Mouse (Mus musculus) olfactory bulb, adult 2 months (tissue): ENCODE data around the gene Sbf1. TPM values are rescaled to one million over a fixed set of nuclear protein-coding genes. Genes with fewer than 3 reads are reported as not detected.

Experiments
- H3K27ac ChIP-seq: fragments of 200-500 bp; 2 replicates; pipeline ENCODE4 v1.5.1; 2012; ENCODE audit warnings: low read depth, low read length; ENCODE audit not compliant: insufficient read depth
- H3K4me1 ChIP-seq: fragments of 200-500 bp; 2 replicates; pipeline ENCODE4 v1.6.1; 2012; ENCODE audit warnings: low read length; ENCODE audit not compliant: control insufficient read depth, insufficient read depth
- H3K4me3 ChIP-seq: fragments of 200-500 bp; 2 replicates; pipeline ENCODE4 v1.5.1; 2012; ENCODE audit warnings: mild to moderate bottlenecking, low read depth, low read length, moderate library complexity; ENCODE audit not compliant: insufficient read depth
- CTCF ChIP-seq: fragments of 200-500 bp; IDR thresholded peaks from 2 replicates; pipeline ENCODE4 v1.5.1; 2012; ENCODE audit warnings: low read depth, mild to moderate bottlenecking, low read length, moderate library complexity; ENCODE audit not compliant: insufficient read depth
- POLR2A ChIP-seq: fragments of 200-500 bp; IDR thresholded peaks from 2 replicates; pipeline ENCODE4 v1.6.1; 2012; ENCODE audit warnings: mild to moderate bottlenecking, low read depth, low read length, moderate library complexity; ENCODE audit not compliant: insufficient read depth
- WGBS: fragments of 180-500 bp; shearing (Covaris S2); methylation state at CpG from one replicate; pipeline ENCODE4 v1.1.7; 2018; 5-methylcytosine and 5-hydroxymethylcytosine counted together
- polyA plus RNA-seq: library from polyadenylated mRNA; stranded (reverse); fragments of >200 nt; gene quantifications from 2 replicates; pipeline ENCODE4 v1.2.4, GENCODE M21; 2012; ENCODE audit warnings: low replicate concordance; ENCODE audit not compliant: missing spikeins, insufficient read depth, insufficient read length

Sbf1 gene
- polyA plus RNA-seq, 1 experiment = not detected

DNA sequence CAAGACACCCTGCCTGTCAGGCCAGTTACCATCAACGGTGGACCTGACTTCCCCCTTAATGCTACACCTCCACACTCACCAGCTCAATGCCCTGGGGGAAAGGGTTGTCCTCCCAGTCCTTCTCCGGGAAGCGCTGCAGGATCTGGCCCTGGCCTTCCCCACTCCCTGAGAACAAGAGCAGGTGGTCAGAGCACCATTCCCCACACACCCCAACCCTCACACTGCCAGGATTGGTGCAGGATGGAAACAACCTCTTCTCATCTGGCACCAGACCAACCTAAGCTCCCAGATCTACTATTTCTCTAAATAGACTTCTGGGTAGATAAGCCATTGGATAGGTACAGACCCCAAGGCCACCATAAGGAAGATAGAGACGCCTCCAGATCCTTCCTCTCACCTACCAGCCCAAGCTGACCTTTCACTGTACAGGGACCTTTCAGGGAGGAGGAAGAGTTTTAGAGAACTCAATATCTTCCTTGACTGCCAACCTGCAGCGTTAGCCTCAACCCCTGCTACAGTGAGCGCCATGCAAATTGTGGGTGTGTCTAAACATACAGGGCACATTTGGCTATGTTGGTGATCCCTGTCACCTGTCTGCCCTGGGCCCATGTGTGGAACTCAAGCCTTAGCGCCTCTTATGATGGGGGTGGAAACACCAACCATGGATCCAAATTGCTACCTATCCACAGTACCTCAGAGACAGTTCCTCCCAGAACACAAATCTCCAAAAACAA lies 6.5 kb downstream of the Sbf1 start:
- H3K4me3 ChIP-seq = no peak overlapping the region
- no peak overlapping the region for H3K27ac ChIP-seq
- WGBS = 77% methylated on average over 7 of the region's 7 CpGs
- H3K4me1 ChIP-seq = peaks cover 48% of the 10 kb centered on the region
- no peak for TF ChIP-seq CTCF
- TF ChIP-seq POLR2A = no peak

DNA sequence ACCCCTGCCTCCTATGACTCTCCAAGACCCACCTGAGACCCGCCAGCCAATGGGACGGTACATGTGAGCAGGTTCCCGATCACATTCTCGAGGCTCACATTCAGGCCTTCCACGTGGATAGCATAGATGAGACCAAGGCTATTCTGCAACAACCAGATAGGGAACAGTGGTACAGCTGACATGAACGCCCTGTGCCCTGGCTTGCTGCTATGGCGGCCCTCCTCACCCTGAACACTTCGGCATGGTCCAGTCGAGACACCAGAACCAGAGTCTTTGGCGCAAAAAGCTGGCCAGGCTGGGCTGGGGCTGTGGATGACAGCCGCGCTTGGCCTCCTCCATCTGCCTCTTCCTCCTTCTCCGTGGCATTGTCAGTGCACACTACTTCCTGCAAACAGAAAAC lies 7.7 kb downstream of the Sbf1 start:
- H3K4me1 ChIP-seq = peaks cover 39% of the 10 kb centered on the region
- WGBS = 89% methylated on average over 13 of the region's 13 CpGs
- TF ChIP-seq CTCF (no peak), POLR2A (no peak)
- no peak overlapping the region for H3K27ac ChIP-seq
- H3K4me3 ChIP-seq = no peak overlapping the region

GRCm38 (mm10) chr15:89305966-89306365 lies 9.1 kb downstream of the Sbf1 start:
- peaks cover 31% of the 10 kb centered on the region for H3K4me1 ChIP-seq
- no peak overlapping the region for H3K4me3 ChIP-seq
- WGBS = 72% methylated on average over 1 of the region's 1 CpGs
- no peak for TF ChIP-seq CTCF
- TF ChIP-seq POLR2A = no peak
- no peak overlapping the region for H3K27ac ChIP-seq

DNA sequence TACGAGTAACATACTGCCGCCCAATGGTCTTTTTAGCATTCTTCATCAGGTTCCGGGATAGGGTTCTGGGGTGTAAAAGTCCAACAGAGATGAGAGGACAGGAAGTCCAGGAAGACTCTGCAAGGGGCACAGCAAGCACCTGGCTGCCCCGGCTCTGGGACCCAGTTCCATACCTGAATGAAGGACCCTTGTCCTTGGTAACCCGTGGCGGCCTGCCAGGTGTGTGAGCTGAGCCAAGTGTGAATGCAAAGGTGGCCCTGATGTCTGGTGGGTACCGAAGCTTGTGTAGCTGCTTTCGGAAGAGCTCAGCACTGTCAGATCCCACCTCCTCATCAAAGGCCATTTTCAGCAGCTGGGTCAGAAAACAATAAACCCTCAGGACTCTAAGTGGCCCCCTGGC lies 14.5 kb downstream of the Sbf1 start:
- Histone ChIP-seq H3K27ac (no peak overlapping the region), H3K4me3 (no peak overlapping the region), H3K4me1 (peaks cover 4% of the 10 kb centered on the region; the same call in 1 of the 2 replicates)
- WGBS = 93% methylated on average over 8 of the region's 8 CpGs
- TF ChIP-seq POLR2A (no peak), CTCF (no peak)

DNA sequence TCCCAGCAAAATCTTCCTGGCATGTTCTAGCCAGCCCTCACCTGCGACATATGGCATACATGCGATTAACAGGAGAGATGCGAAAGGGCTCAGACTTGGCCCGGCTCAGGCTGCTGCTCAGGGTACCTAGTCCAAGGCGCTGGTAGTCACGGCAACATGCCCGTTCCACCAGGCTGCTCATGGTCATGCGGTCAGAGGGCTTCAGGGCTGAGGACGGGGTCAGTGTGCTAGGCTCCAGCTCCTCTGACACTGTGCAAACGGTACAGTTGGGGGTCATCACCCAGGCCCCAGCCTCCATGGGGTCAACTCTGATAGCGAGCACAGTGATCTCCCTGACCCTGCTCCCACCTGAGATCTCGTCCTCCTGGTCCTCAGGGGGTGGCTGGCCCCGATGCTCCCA lies 14.9 kb downstream of the Sbf1 start:
- no peak overlapping the region for H3K4me3 ChIP-seq
- H3K27ac ChIP-seq = no peak overlapping the region
- no peak for TF ChIP-seq CTCF
- no peak for TF ChIP-seq POLR2A
- 88% methylated on average over 13 of the region's 13 CpGs for WGBS
- H3K4me1 ChIP-seq = peaks cover 4% of the 10 kb centered on the region; the same call in 1 of the 2 replicates

DNA sequence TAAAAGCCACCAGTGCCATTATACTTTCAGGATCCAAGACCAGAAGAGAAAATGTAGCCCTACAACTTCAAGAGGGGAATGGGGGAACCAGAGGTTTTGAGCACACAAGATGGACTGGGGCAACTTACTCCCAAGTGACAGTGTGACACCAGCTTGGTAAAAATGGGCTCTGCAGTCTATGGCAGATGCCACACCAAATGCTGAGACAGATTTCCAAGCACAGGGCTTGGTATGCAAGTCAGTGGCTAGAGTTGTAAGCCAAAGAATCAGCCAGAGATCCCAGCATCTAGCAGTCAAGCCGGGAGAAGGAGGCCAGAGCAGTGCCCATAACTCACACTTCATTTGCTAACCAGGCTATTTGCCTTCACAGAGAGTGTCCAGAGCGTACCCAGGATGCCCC lies 17.4 kb downstream of the Sbf1 start:
- Histone ChIP-seq H3K27ac (no peak overlapping the region), H3K4me3 (no peak overlapping the region), H3K4me1 (peaks cover 4% of the 10 kb centered on the region; the same call in 1 of the 2 replicates)
- 93% methylated on average over 2 of the region's 2 CpGs for WGBS
- TF ChIP-seq CTCF (no peak), POLR2A (no peak)

DNA sequence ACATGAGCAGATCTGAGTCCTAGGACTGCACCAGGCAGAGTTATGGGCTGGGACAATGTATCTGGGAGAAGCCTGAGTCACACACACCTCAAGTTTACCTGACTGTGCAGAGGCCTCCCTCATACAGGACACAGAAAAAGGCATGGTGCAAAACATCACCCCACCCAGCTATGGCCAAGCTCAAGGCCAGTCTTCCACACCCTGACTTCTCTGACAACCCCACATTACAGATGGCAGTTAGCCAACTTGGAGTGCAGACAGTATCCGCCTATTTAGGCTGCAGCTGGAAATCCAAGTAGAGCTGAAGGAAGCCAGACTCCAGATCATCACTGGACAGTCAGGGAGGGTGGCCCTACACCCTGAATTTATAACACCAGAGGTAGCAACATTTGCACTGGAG lies 18.6 kb downstream of the Sbf1 start:
- TF ChIP-seq POLR2A = no peak
- TF ChIP-seq CTCF = no peak
- 41% methylated on average over 1 of the region's 1 CpGs for WGBS
- Histone ChIP-seq H3K27ac (no peak overlapping the region), H3K4me1 (peaks cover 4% of the 10 kb centered on the region; the same call in 1 of the 2 replicates), H3K4me3 (no peak overlapping the region)

DNA sequence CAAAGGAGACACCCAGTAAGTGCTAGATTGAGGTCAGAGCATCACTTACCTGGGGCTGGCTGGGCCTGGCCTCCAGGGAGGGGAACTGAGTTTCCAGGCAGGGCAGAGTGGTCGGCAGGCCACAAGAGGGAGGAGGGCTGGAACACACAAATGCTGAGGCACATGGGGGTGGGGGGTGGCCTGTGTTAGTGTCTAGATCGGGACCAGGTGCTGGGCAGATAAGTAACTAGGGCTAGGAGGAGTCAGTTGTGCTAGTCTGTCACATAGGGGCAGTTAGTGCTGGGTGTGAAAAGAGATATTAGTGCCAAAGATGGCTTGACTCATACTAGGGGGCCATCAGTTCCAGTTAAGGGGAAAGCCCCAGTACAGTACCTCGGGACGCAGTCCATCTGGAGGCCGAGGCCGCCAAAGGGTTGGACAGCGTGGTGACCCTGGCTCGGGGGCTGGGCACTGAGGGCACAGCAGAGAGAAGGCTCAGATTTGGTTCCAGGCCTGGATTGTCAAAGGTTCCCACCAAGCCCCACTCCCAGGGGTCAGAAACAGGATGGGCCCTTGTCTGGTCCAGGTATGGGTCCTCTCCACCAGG lies 19.4 kb downstream of the Sbf1 start:
- H3K4me3 ChIP-seq = no peak overlapping the region
- WGBS = 93% methylated on average over 8 of the region's 8 CpGs
- H3K4me1 ChIP-seq = peaks cover 4% of the 10 kb centered on the region; the same call in 1 of the 2 replicates
- H3K27ac ChIP-seq = no peak overlapping the region
- TF ChIP-seq POLR2A (no peak), CTCF (no peak)

- Histone ChIP-seq H3K4me3 (no peak overlapping the region), H3K27ac (no peak overlapping the region), H3K4me1 (peaks cover 4% of the 10 kb centered on the region; the same call in 1 of the 2 replicates)
- TF ChIP-seq CTCF (no peak), POLR2A (no peak)
- WGBS = 95% methylated on average over 10 of the region's 10 CpGs
Measured at GRCm38 (mm10) chr15:89293778-89294177, 21.3 kb downstream of the Sbf1 start.

DNA sequence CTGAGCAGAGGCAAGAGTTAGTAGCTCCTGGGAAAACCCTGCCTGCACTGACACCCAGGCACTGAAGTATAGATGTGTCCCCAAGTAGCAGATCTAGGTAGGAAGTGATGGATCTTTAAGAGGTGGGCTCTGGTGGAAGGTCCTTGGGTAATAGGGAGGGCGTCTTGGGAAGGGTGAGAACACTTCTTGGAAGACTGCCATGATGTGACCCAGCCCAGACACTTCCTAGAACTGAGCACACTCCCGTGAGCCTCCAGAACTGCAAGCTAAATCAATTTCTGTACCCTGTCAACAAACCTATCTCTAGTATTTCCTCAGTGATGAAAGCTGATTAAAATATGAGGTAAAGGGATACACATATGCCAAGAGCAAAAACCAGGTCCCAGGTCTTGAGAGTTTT lies 22.3 kb downstream of the Sbf1 start:
- H3K27ac ChIP-seq = no peak overlapping the region
- no peak overlapping the region for H3K4me3 ChIP-seq
- peaks cover 4% of the 10 kb centered on the region; the same call in 1 of the 2 replicates for H3K4me1 ChIP-seq
- WGBS = 45% methylated on average over 2 of the region's 2 CpGs
- TF ChIP-seq CTCF (no peak), POLR2A (no peak)
